Mouse (Mus musculus): ENCODE results near the gene Itih4. TPM values are rescaled to one million over a fixed set of nuclear protein-coding genes. Genes with fewer than 3 reads are reported as not detected.

Itih4 gene
- polyA plus RNA-seq, 1 experiment from 2014 or later: 0.16 TPM

GRCm38 (mm10) chr14:30875955-30876354 is 10.3 kb upstream of the Itih4 start:
- 92% methylated on average over 9 of the region's 9 CpGs for WGBS
- no peaks in the 10 kb centered on the region; the same call in 1 of the 2 replicates for H3K4me1 ChIP-seq (replicated peaks; ENCODE audit: control insufficient read depth, insufficient read depth, low read length)
- H3K9me3 ChIP-seq (ENCODE audit: control insufficient read depth): no peaks in the 10 kb centered on the region
- H3K36me3 ChIP-seq (ENCODE audit: control insufficient read depth, insufficient read depth): peaks cover 14% of the 10 kb centered on the region; the same call in 1 of the 2 replicates
- H3K27me3 ChIP-seq (replicated peaks; ENCODE audit: control insufficient read depth, insufficient read depth, low read length): no peaks in the 10 kb centered on the region
- peak overlapping the region; percentile 91 for H3K27ac ChIP-seq (ENCODE audit: low read depth, low read length)
- H3K4me2 ChIP-seq (replicated peaks; ENCODE audit: low read depth): no peak overlapping the region
- no peak overlapping the region for H3K4me3 ChIP-seq (ENCODE audit: low read depth, low read length)
- ATAC-seq: no peak
- no peak for TF ChIP-seq CTCF (IDR thresholded peaks at IDR 0.05; ENCODE audit: low read depth)
- no peak overlapping the region for H3K9ac ChIP-seq (ENCODE audit: low read depth, low read length)

- no peak for ATAC-seq
- 91% methylated on average over 10 of the region's 10 CpGs for WGBS
- Histone ChIP-seq H3K4me1 (replicated peaks; ENCODE audit: control insufficient read depth, insufficient read depth, low read length) (no peaks in the 10 kb centered on the region; the same call in 1 of the 2 replicates), H3K27me3 (replicated peaks; ENCODE audit: control insufficient read depth, insufficient read depth, low read length) (no peaks in the 10 kb centered on the region), H3K4me3 (ENCODE audit: low read depth, low read length) (no peak overlapping the region), H3K36me3 (ENCODE audit: control insufficient read depth, insufficient read depth) (peaks cover 14% of the 10 kb centered on the region; the same call in 1 of the 2 replicates), H3K9me3 (ENCODE audit: control insufficient read depth) (no peaks in the 10 kb centered on the region), H3K9ac (ENCODE audit: low read depth, low read length) (no peak overlapping the region), H3K4me2 (replicated peaks; ENCODE audit: low read depth) (no peak overlapping the region), H3K27ac (ENCODE audit: low read depth, low read length) (peak overlapping the region; percentile 91)
- TF ChIP-seq CTCF (IDR thresholded peaks at IDR 0.05; ENCODE audit: low read depth): no peak
Observed at GRCm38 (mm10) chr14:30876451-30876850, 9.8 kb upstream of the Itih4 start.

GRCm38 (mm10) chr14:30877827-30878226 is 8.4 kb upstream of the Itih4 start:
- no peak overlapping the region for H3K27ac ChIP-seq (ENCODE audit: low read depth, low read length)
- no peaks in the 10 kb centered on the region for H3K9me3 ChIP-seq (ENCODE audit: control insufficient read depth)
- no peaks in the 10 kb centered on the region for H3K27me3 ChIP-seq (replicated peaks; ENCODE audit: control insufficient read depth, insufficient read depth, low read length)
- H3K36me3 ChIP-seq (ENCODE audit: control insufficient read depth, insufficient read depth): peaks cover 14% of the 10 kb centered on the region; the same call in 1 of the 2 replicates
- 92% methylated on average over 3 of the region's 3 CpGs for WGBS
- ATAC-seq: no peak
- no peak overlapping the region for H3K4me2 ChIP-seq (replicated peaks; ENCODE audit: low read depth)
- no peaks in the 10 kb centered on the region; the same call in 1 of the 2 replicates for H3K4me1 ChIP-seq (replicated peaks; ENCODE audit: control insufficient read depth, insufficient read depth, low read length)
- no peak overlapping the region for H3K4me3 ChIP-seq (ENCODE audit: low read depth, low read length)
- no peak for TF ChIP-seq CTCF (IDR thresholded peaks at IDR 0.05; ENCODE audit: low read depth)
- no peak overlapping the region for H3K9ac ChIP-seq (ENCODE audit: low read depth, low read length)

DNA sequence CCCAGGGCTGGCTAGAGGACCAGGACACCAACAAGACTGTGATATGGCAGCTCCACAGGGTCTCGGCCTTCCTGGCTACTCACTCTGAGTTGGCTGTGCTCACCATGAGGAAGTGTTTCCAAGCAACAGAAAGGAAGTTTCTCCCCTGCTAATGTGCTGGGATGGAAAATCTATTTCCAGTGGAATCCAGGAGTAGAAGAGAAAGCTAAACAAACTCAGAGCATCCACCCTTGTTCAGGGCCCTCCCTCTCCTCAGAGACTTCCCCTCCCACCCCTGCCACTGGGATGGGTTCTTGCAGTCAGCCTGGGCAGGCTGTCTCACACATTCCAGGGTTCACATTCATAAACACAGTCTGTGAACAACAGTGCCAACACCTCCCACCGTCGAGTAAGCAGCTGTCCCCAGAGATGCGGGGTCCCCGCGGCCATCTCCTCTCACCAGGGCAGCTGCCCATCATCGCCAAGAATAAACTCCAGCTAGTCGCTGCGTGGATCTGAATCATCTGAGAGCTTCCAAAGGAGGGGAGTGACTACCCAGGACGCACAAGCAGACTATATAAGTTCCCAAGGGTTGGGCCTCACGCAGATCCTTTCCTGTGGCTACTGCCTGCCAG is 7.2 kb upstream of the Itih4 start, which contains the start of gene Mustn1:
Gene Mustn1, plus strand, starts transcription at position 243 of the 614 bp plus-strand sequence.
- Histone ChIP-seq H3K4me1 (replicated peaks; ENCODE audit: control insufficient read depth, insufficient read depth, low read length) (no peaks in the 10 kb centered on the region; the same call in 1 of the 2 replicates), H3K9ac (ENCODE audit: low read depth, low read length) (no peak within 1 kb of the TSS), H3K4me2 (replicated peaks; ENCODE audit: low read depth) (peak within 1 kb of the TSS; percentile 27), H3K9me3 (ENCODE audit: control insufficient read depth) (no peaks in the 10 kb centered on the region), H3K36me3 (ENCODE audit: control insufficient read depth, insufficient read depth) (peaks cover 6% of the 10 kb centered on the region; the same call in 1 of the 2 replicates), H3K27me3 (replicated peaks; ENCODE audit: control insufficient read depth, insufficient read depth, low read length) (no peaks in the 10 kb centered on the region), H3K27ac (ENCODE audit: low read depth, low read length) (peak within 1 kb of the TSS; percentile 64), H3K4me3 (ENCODE audit: low read depth, low read length) (no peak within 1 kb of the TSS)
- TF ChIP-seq CTCF (IDR thresholded peaks at IDR 0.05; ENCODE audit: low read depth): no peak
- WGBS: 45% methylated on average over 11 of the region's 11 CpGs
- ATAC-seq: no peak

- 37% methylated on average over 9 of the region's 9 CpGs for WGBS
- peak overlapping the region; percentile 64 for H3K27ac ChIP-seq (ENCODE audit: low read depth, low read length)
- H3K27me3 ChIP-seq (replicated peaks; ENCODE audit: control insufficient read depth, insufficient read depth, low read length): no peaks in the 10 kb centered on the region
- peak overlapping the region; percentile 27 for H3K4me2 ChIP-seq (replicated peaks; ENCODE audit: low read depth)
- no peak overlapping the region for H3K4me3 ChIP-seq (ENCODE audit: low read depth, low read length)
- no peaks in the 10 kb centered on the region for H3K9me3 ChIP-seq (ENCODE audit: control insufficient read depth)
- no peak overlapping the region for H3K9ac ChIP-seq (ENCODE audit: low read depth, low read length)
- no peaks in the 10 kb centered on the region for H3K36me3 ChIP-seq (ENCODE audit: control insufficient read depth, insufficient read depth)
- TF ChIP-seq CTCF (IDR thresholded peaks at IDR 0.05; ENCODE audit: low read depth): no peak
- no peaks in the 10 kb centered on the region for H3K4me1 ChIP-seq (replicated peaks; ENCODE audit: control insufficient read depth, insufficient read depth, low read length)
- ATAC-seq: no peak
Observed at GRCm38 (mm10) chr14:30879794-30880193, 6.5 kb upstream of the Itih4 start.

DNA sequence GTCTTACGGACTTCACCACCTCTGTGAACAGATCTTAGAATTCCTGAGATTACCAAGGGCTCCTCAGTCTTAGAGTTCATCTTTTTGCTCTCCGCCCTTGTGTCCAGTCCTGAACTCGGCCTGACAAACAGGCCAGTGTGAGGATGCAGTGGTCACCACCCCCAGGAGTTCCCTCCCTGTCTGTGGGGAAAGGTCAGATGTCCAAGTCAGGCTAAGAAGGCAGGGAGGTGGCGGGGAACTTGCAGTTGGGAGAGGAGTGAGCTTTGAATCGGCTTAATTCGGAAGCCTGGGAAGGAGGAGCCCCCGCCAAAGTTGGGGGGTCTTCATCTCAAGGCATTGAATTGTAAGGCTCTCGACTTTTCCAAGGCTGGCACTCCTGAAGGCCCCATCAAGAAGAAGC is 6.0 kb upstream of the Itih4 start:
- 69% methylated on average over 8 of the region's 8 CpGs for WGBS
- H3K4me2 ChIP-seq (replicated peaks; ENCODE audit: low read depth): no peak overlapping the region
- no peak overlapping the region for H3K9ac ChIP-seq (ENCODE audit: low read depth, low read length)

More for the DNA sequence above, 6.0 kb upstream of the Itih4 start:
- TF ChIP-seq CTCF (IDR thresholded peaks at IDR 0.05; ENCODE audit: low read depth): no peak
- H3K9me3 ChIP-seq (ENCODE audit: control insufficient read depth): no peaks in the 10 kb centered on the region
- H3K4me1 ChIP-seq (replicated peaks; ENCODE audit: control insufficient read depth, insufficient read depth, low read length): no peaks in the 10 kb centered on the region
- no peak overlapping the region for H3K4me3 ChIP-seq (ENCODE audit: low read depth, low read length)
- H3K27ac ChIP-seq (ENCODE audit: low read depth, low read length): no peak overlapping the region
- no peaks in the 10 kb centered on the region for H3K27me3 ChIP-seq (replicated peaks; ENCODE audit: control insufficient read depth, insufficient read depth, low read length)
- no peak for ATAC-seq
- H3K36me3 ChIP-seq (ENCODE audit: control insufficient read depth, insufficient read depth): no peaks in the 10 kb centered on the region

Measured in intestine, postnatal 0 days (tissue).